Mouse (Mus musculus) retina, postnatal 1 day (tissue): ENCODE results near the gene Ctsl.

Source experiments
- DNase-seq: peaks from one replicate; pipeline ENCODE4 v3.0.0-alpha.2; 2012

Gene Ctsl

GRCm38 (mm10) chr13:64311266-64311665 lies 59.4 kb downstream of the Ctsl start:
- no peak for DNase-seq

GRCm38 (mm10) chr13:64310585-64310984 lies 60.1 kb downstream of the Ctsl start:
- DNase-seq: no peak

- DNase-seq: no peak
Measured at GRCm38 (mm10) chr13:64309842-64310241, 60.8 kb downstream of the Ctsl start.
